Mouse (Mus musculus) yolk sac, embryonic 10.5 days (tissue): ENCODE results near the gene Zbtb25.

ENCODE experiments used
- DNase-seq: peaks from one replicate; pipeline ENCODE4 v3.0.0-alpha.2; 2017; ENCODE audit warnings: low spot score

Zbtb25 gene

GRCm38 (mm10) chr12:76376649-76377048 lies 7.2 kb upstream of the Zbtb25 start:
- DNase-seq, result no peak

DNA sequence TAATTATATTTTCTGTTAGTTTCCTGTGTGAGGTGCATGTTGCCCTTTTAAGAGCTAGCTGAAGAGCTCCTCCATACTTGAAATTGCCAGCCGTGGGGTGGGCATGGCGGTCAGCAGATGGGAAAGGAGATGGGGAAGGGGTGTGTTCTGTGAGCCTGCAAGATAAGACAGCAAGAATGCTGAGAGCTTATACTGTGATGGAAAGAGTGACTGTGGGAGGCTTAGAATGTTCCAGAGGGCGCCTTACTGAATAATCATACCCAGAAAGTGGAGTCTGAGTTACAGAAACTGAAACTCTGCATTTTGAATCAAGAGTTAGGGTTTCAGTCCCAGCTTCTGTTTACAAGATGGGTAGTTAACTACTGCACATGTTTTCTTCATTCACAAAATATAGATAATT lies 6.1 kb upstream of the Zbtb25 start:
- no peak for DNase-seq

DNA sequence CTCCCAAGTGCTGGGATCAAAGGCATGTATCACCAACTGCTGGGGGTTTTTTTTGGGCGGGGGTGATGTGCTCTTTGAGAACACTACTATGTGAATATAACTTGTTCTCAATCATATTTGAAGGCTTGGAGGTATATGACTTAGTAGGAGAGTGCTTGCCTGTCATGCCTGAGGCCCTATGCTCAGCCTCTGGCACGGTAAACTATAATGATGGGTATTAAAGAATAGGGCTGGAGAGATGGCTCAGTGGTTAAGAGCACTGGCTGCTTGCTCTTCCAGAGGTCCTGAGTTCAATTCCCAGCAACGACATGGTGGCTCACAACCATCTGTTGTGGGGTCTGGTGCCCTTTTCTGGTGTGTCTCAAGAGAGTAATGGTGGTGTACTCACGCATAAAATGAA lies 5.5 kb upstream of the Zbtb25 start:
- no peak for DNase-seq

GRCm38 (mm10) chr12:76373991-76374390 lies 4.6 kb upstream of the Zbtb25 start:
- no peak for DNase-seq

DNA sequence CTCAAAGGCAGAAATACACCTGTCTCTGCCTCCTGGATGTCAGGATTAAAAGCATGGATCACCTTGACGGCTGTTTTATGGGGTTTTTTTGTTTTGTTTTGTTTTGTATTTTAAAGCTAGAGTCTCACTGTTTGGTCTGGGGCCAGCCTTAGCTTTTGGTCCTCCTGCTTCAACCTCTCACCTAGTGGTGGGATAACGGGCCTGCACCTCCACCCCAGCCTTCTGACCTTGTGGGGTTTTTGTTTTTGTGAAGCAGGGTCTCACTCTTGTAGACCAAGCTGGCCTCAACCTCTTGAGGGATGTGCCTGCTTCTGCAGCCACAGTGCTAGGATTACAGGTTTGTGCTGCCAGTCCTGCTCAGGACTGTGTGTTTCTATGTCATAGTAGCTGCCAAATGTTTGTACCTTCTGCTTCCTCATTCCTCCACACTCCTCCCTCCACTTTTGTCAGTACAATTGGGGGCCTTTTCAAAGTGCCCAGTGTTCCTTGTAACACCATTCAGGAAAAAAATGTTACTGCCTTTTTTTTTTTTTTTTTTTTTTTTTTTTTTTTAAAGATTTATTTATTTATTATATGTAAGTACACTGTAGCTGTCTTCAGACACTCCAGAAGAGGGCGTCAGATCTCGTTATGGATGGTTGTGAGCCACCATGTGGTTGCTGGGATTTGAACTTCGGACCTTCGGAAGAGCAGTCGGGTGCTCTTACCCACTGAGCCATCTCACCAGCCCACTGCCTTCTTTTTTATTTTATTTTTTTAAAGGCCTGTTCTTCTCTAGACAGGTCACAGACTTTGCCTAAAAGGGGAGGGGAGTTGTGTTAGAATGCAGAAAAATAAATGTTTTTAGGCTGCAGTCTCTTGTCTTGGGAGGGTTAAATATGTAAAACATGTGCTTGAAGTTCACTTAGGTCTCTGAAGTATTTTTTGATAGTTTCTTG lies 3.7 kb upstream of the Zbtb25 start:
- no peak for DNase-seq

GRCm38 (mm10) chr12:76372046-76372445 lies 2.6 kb upstream of the Zbtb25 start:
- DNase-seq, result no peak

DNA sequence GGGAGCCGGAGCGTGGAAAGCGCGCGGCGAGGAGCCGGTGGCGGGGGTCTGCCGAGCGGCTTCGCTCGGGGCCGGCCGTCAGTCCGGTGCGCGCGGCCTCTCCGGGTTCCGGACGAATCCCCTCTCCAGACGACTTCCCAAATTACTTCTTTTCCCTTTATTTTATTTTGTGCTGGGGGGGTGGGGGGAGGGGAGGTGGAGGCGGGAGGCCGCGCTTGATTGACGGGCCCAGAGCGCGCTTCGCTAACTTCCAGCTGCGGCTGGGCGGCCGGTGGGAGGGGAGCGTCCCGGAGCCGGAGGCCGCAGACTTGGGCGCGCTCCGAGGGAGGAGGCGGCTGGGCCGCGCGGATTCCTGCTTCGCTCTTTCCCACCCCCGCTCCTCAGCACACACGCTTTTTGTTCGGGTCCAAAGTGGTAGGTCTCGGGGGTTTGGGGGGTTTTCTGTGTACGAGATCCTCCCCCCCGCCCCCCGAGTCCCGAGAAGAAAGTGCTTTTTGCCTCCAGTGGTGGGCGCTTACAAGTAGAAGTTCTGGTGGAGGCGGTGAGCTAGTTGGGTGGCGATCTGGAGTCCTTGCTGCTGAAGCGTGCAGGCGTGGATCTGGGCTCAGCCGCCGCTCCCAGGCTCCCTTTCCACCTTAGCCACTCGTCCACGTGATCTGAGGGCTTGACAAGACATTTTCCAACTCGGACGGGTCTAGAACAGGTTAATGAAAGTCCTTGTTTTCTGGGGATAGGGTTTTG lies 1.6 kb upstream of the Zbtb25 start:
- peak; percentile 88 for DNase-seq

DNA sequence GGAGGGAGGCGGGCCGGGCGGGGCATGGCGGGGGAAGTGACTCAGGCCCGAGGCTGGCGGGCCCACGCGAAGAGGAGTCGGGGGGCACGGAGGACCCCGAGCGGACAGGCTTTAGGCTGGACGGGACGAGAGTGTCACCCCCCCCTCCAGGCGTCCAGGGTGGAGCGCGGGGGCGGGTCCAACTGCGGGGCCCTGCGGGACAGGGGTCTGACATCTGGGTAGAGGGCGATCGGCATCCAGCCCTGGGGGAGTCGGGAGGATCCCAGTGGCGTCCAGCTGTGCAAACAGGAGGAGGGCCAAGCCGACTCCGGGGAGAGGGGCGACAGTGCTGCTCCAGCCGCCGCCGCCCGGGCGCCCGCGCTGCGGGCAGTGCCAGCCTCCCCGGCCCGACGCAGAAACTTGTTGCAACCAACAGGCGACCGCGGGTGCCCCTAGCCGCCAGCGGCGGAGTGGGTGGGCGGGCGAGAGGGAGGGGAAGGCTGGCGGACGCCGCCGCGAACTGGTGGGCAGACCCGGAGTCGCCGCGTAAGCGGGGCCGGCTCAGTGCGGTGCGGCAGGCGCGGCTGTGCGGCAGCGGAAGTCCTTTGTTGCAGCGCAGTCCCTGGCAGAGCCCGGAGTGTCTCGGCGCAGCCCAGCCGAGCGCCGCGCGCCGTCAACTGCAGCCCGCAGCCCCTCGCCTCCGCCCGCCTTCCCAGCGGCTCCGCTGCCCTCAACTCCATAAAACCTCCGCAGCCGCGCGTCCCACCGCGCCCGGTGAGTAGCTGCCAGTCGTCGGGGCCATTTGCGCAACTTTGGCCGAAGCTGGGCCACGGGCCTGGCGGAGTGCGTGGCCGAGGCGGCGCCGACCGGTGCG lies 802 bp upstream of the Zbtb25 start, which contains the start of gene Zbtb1:
Zbtb1 (plus strand) TSS at position 289 of the 853 bp plus-strand sequence.
- DNase-seq, result peak; percentile 90

- DNase-seq, result peak; percentile 75
Observed at GRCm38 (mm10) chr12:76368790-76369205, 604 bp downstream of the Zbtb25 start.

DNA sequence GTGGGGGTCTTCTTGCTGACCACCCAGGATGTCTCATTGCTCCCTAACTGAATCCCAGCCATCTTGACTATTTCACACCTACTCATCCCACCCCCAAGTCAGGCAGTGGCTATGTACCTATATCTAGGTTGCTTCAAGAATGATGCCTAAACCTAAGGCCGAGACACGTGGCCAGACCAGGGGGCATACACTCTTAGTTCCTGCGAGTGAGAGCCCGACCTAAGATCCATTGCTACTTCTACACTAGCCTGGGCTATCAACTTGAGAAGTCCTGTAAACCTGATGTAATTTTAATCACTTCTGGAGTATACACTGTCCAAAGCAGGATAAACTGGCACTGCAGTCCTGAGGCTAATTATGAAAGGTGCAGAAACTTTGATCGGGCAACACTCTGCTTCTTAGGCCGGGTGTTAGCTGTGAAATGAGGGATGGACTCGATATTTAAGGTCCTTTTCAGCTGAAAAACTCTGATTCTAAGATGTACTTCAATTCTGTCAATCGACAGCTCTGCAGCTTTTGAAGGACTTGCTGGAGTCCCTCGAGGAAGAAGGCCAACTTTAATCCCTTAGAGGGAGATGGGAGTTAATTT lies 1.1 kb downstream of the Zbtb25 start:
- no peak for DNase-seq

DNA sequence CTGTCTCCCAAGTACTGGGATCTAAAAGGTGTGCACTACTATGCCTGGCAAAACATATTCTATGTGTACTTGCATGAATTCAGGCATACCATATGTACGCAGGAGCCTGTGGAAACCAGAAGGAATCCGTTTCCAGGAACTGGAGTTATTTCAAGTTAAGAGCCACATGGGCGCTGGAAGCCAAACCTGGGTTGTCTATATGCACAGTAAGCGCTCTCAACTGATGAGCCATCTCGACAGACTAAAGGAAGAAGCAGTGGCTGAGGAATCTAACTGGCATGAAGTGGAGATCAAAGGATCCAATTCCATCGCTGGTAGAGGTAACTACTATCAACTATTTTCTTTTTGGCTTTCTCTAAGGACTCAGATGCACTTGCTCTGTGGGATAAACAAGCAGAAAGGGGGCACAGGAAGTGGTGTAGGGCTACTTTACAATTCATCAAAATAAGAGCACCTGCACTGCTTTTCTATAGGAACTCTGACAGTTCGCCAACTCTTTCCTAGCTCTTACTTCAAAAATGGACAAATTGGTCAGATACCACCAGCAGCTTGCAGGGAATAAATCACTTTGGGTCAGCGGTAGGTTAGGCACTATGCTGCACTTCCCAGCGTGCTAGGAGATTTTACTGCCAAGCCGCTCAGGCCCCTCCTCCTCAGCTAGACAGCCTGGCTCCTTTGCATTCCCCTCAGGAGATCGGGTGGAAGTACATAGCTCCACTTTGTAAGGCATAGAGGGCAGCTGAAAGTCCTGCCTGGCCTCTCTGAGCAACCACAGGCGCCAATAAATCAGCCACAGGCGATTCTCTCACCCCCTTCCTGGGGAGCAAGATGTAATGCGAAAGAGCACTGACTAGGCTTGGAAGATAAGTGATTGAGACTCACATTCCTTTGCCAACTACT lies 2.1 kb downstream of the Zbtb25 start:
- peak; percentile 38 for DNase-seq

DNA sequence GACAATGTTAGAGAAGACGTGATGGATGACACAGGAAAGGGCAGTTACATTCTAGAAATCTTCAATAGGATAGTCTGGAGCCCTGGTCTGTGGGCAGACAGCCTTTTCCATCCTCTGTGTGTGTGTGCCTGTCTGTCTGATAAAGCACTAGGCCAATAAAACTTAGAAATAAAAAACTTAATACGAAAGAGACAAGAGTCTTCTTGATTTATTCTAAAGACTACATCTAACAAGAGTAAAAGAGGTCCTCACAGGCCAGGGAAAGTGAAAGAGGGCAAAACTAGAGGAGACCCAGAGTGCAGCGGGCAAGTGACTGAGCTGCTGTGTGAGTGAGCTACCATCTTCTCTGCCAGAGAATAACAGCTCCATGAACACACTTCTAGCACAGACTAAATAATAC lies 3.1 kb downstream of the Zbtb25 start:
- DNase-seq, result no peak

DNA sequence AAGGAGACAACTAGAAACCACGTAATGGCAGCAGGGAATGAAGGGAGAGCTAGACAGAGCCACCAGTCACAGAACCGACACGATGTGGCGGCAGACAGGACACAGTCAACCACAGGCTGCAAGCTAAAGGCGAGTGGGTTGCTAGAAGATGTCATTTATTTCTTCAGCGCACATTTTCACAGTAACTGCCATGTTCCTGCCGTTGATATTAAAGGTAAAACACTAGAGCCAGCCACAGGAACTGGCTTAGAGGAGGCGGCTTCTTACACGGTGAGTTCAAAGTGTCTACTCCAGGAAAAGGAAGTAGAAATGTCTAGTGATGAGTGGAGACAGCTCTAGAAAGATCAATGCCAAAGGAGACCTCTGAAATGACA lies 7.1 kb downstream of the Zbtb25 start:
- DNase-seq, result no peak

GRCm38 (mm10) chr12:76361405-76362302 lies 7.7 kb downstream of the Zbtb25 start:
- DNase-seq, result no peak

GRCm38 (mm10) chr12:76360868-76361267 lies 8.5 kb downstream of the Zbtb25 start:
- DNase-seq, result no peak

DNA sequence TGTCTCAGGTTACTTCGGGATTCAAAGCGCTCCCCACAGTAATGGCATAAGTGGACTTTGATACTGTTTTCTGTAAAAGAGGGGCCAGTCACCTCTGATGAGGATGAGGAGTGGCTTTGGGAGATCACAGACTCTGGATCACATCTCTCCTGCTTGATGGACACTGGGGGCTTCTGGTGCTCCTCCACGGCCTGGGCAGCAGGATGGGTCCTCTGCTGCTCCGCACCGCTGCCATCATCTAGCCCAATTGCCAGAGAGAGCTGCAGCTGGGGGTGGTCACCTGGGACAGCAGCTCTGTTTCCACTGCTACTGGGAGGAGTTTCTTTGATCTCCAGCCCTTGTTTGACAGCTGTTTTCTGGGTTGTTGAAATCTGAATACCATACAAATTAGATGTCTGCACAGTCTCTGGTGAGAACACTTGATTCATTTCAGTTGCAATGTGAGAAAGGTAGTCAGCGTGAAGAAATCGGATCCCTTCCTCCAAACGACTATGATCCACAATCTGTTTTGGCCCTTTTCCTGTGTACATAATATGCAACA lies 19.7 kb downstream of the Zbtb25 start:
- DNase-seq, result no peak

DNA sequence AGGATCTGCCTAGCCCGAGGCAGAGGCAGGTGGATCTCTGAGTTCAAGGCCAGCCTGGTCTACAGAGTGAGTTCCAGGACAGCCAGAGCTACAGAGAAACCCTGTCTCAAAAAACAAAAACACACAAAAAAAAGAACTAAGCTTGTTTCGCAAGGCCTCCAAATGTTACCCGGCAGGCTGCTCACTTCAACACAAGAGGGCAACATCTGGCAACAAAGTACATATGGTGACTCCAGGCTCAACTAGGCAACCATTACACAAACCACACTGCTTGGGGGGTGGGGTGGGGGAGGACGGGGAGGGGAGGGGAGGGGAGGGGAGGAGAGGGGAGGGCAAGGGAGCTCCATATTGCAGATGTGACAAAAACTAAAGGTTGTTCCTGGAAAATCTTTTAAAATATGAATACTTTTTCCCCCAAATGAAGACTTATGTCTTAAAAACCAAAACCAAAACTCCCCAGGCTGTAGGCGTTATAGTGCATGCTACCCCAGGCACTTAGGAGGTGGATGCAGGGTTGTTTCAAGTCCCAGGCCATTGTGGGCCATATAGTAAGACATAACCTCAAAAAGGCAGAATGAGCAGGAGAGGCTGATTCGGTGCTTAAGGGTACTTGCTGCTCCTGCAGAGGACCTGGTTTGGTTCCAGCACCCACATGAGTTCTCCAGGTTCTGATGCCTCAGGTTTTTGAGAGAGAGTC lies 23.5 kb downstream of the Zbtb25 start:
- no peak for DNase-seq

DNA sequence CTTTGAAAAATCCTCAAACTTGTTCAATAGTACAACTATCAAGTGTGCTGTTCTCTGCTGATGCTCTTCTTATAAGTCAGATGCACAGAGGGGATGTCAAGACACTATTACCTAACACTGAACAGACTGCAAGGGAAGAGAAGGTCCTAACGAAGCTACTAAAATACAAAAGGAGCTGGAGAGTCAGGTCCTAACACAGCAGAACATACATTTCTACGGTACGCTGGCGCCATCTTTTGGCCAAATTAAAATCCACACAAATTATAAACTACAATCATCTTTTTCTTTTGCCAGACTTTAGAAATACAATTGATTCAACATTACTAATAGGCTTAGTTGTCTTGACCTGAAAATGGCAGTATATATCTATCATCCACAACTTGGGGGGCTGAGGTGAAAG lies 28.3 kb downstream of the Zbtb25 start:
- peak; percentile 16 for DNase-seq
